Mouse (Mus musculus): ENCODE data around the gene Gm20671. TPM values are rescaled to one million over a fixed set of nuclear protein-coding genes. Genes with fewer than 3 reads are reported as not detected.
"Not testable (repeated sequence)": the region's sequence is repeated elsewhere in the genome, so short reads cannot be mapped to it uniquely, and the experiment has no call there.

The Gm20671 gene
- total RNA-seq, 1 experiment from 2014 or later = not detected

DNA sequence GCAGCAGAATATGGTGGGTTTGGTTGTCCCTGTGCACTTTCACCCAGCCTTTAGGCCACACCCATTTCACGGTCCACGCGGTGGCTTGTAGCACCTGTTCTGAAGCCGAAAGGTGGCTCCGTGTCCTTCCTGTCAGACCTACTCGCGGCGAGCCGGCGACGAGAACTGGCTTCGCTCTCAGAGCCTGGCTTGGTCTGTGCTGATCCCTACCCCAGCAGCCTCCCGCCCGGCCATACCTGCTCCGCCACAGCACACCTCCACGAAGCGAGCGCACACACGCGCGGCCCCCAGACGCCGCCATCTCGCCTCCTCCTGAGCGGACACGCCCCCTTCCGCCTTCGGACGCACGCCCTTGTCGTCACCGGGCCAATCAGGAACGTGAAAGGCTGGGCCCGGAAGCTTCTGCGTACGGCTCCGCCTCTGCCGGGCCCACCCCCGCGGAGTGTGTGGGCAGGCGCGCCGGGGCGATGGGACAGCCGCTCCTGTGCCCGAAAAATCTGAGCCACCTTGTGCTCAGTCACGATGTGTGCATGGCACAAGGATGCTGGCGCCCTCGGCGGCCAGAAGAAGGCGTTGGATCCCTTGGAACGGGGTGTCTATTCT, 41.5 kb downstream of the Gm20671 start, which contains the start of gene Pisd:
TSS of gene Pisd (minus strand) at position 334 of the 603 bp plus-strand sequence.
- DNase-seq = peak; percentile 95

DNA sequence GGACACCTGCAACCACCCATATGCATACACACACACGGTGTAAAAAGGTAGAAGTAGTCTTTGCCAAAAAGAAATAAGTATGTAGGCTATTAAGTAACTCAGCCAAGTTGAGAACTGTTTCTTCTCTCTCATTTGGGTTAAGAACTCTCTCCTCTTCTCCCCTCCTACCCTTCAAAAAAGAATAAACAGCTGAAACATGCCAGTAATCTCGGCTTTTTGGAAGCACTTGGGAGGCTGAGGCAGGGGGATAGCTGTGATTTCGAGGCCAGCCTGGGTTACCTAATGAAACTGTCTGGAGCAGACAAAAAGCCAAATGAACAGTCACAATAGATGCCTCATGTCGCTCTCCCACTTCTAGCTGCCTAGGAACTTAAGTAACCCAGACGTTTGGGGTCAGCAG, 42.2 kb downstream of the Gm20671 start:
- no peak for DNase-seq

DNA sequence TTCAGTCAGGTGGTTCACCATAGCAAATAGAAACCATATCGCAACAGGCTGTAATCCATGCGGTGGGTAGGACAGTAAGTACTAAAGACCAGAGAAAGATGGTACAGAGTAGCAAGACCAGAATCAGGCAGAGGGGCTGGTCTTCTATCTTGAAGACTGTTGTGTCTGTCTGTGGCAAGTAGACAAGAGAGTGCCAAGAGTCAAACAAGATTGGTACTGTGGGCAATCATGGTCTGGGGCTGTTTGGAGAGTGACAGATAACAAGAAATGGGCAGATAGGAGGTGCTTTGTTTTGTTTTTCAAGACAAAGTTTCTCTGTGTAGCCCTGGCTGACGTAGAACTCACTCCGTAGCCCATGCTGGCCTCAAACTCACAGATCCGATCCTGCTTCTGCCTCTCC, 45.3 kb downstream of the Gm20671 start:
- no peak for DNase-seq

DNA sequence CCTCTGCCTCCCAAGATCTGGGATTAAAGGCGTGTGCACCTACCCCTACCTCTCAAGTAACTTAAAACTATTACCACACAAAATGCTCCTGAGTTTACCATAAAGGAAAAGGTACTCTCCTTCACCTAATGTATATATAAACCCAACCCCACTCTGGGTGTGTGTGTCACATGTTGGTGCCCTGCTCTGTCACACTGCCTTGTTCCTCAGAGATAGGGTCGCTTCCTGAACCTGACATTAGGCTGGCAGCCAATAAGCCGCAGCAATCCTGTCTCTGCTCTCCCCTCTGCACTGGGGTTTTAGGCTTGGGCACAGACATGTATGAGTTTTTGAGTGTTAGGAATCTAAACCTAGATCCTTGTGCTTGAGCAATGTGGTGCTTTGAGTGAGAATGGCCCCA, 48.7 kb downstream of the Gm20671 start:
- no peak for DNase-seq

DNA sequence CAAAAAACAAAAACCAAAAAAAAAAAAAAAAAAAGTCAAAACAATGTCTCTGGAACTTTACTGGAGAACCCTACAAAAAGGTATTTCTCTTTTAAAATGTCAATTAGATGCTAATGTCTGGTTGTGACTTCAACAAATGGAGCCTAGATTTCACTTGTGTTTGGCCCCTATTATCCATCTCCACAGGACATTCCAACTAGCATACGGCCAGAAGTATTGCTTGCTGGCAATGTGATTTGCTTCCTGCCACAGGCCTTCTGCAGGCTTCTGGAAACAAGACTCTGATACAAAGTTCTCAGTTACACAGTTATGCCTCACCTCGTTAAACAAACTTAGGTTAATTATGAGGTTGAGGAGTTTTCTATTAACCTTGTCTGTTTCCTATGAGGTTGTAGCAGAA, 54.5 kb downstream of the Gm20671 start:
- DNase-seq = no peak

DNA sequence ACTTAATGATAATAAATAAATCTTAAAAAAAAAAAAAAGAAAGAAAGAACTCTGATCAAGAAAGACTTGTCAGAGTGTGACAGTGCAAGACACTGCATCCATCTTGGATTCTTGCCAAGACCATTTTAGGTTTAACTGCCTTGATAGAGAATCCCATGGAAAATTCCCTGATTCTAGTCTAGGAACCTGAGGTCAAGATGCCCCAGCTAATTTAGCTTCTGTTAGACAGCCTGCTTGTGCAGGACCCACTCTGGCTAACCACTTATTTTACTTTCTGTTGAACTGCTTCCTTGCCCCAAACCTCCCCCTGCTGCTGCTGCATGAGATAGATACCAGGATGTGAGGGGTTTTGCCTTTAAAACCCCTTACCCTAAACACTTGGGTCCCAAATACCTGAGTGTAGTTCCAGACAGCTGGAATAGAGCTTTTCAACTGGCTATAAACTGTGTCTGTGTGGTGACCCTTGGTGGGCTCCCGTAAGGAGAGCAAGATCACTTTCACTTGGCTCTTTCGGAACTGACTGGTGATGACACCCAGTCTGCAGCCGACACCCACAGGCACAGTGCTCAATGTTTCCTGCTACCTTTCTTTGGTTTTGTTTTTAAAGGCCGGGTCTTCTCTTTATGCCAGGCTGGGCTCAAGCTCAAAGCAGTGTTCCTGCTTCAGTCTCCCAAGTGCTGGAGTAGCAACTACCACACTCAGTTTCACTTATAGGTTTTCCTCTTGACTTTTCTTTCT, 59.1 kb downstream of the Gm20671 start:
- DNase-seq = no peak

DNA sequence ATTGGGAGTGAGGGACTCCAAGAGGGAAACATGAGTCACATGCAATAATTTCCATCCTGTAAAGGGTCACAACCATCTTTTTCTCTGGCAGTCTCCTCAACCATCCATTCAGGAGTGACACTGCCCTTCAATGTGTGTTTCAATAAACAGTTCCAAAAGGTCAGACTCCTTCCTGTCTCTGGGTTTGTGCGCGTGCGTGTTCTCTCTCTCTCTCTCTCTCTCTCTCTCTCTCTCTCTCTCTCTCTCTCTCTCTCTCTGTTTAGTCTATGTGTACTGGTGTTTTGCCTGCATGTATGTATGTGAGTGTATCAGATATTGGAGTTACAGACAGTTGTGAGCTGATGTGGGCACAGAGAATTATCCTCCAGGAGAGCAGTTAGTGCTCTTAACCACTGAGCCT, 59.9 kb downstream of the Gm20671 start:
- DNase-seq = no peak

DNA sequence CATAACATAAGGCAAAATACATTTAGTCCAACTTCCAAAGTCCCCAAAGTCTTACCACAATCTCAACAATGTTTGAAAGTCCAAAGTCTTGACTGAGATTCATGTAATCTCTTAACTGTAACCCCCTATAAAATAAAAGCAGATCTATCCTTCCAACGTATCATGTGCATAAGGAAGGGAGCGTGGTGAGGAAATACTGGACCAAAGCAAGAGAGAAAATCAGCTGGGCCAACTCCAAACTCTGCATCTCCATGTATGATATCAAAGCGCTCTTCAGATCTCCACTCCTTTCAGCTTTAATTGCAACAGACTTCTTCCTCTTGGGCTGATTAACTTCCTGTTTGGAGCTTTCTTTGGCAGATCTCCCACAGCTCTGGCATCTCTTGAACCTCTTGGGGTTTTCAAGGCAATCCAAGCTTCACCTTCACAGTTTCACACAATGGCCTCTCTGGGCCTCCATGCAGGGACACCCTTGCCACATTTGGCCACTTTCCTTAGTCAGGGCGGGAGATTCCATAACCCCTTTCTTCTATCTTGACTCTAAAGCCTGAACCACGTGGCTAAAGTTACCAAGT, 65.3 kb downstream of the Gm20671 start:
- DNase-seq = no peak

DNA sequence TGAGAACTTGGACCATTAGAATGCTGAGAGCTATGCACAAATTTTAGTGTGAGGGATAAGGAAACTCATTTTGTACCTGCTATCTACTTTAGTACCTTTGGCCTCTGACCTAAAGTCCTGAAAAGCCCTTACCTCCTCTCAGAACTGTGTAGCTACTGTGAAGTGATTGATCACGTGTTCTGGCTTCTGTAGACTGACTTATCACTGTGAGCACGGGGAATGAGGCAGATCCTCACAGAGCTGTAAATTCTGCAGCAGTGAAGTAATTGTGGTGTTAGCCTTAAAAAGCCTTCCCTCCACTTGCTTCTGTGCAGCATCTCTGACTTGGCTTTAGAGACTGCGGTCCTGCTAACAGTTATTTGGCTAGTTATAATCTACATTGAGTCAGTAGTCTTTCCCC, 66.1 kb downstream of the Gm20671 start:
- no peak for DNase-seq

DNA sequence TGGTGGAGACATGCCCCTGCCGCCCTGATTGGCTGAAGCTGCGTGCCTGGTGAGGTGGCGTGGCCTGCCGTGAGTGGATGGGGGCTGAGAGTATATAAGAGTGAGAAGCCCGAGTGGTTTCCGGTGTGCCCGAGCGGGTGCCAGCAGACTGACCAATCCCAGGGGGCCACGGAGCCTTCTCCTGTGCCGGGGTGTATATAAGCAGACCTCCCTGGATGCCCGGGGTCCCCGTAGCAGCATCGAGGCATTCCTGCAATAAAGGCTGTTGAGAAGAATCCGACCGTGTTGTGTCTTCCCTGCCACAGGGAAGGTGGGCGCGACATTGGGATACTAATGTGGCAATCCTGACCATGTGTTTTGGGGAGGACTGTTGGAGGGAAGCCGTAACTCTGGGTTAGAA, 66.6 kb downstream of the Gm20671 start:
- DNase-seq = not testable (repeated sequence)

DNA sequence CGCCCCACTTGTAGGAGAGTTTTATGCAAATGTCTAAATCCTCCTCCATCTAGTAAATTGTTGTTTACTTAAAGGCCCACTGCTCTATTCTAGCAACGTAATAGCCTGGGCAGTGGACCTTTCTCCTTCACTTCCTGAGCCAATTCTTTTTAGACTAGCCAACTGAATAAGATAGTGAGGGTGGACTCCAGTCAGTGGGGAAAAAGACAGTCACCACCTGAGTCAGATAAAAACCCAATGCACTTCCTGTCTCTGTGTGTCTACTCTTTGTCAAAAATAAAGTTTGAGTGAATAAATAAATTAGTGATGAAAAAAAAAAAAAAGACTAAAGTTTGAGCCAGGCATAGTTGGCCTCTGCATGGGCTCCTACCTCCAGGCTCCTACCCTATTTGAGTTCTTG, 67.2 kb downstream of the Gm20671 start:
- no peak for DNase-seq

DNA sequence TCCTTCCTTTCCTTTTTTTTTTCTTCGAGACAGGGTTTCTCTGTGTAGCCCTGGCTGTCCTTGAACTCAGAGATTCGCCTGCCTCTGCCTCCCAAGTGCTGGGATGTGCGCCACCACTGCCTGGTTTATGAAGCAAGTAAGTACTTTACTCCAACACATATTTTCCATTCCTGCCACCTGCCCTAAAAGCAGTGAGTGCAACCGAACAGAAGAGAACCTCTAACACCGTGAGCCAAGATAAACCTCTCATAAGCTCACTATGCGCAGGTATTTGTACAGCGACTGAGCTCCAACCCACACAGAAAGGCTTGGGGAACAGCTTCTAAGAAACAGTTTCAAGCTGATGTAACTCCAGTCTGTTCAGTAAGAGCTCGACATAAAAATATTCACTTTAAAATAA, 70.8 kb downstream of the Gm20671 start:
- DNase-seq = no peak

DNA sequence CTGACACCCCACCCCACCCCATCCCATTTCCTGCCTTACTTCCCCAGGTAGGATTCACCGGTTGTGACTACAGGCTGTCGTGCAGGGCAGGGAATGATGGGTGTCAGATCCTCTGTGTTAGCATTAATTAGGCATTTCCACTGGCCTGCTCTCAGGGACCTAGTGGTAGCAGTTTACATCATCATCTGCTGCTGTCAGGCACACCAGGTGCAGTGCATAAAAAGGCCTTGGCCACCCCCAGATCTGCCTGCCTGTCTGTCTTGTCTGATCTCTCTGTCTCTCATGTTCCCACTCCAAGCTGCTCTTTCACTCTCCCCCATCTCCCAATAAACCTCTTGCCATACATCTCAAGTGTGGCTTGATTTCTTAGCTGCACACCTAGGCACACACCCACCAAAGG, 75.2 kb downstream of the Gm20671 start:
- DNase-seq = no peak

DNA sequence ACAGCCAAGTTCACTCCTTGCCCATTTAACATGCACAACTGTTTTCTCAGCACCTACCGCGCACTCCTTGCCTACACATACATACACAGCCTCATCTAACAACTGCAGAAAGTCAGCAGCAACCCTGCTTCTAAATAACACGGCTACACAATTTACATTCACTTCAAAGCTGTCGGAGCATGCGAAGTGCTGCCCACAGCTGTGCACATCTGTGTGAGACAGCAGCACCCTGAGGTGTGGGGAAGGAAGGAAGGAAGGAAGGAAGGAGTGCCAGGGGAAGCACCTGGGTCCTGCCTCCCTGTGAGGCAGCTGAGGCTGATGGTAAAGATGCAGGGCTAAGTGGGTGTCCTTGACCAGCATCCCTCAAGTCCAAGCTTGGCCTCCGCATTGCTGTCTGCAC, 78.0 kb downstream of the Gm20671 start:
- no peak for DNase-seq

DNA sequence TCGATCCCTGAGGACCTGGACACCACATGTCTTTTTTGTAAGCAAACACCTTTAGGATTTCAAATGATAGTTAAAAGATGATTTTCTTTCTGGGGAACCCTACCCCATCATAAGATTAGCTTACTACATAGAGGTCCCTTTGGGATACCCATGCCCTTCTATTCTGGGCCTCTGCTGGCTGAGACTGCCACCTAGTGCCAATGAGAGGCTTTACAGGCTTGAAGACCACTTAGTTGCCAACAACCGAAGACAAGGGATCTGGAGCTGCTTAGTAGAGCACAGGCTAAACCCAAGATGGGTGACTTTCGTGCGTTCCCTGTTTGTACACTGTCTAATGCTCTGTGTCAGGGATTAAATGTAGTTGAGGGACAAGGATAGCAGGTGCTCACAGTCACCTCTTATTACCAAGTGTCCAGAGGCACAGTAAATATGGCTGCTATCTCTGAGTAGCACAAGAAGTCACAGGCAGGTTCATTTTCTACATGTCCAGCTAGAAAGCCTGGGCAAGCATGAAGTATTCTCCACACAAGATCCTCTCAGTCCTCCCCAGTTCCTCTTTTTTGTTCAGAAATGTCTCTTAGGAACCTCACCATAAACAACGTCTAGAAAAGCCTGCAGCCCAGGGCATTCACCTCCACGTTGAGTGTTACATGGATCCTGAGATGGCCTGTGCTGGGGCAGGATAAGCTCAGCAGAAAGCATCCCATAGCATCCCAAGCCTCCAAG, 79.1 kb downstream of the Gm20671 start:
- DNase-seq = peak; percentile 41

DNA sequence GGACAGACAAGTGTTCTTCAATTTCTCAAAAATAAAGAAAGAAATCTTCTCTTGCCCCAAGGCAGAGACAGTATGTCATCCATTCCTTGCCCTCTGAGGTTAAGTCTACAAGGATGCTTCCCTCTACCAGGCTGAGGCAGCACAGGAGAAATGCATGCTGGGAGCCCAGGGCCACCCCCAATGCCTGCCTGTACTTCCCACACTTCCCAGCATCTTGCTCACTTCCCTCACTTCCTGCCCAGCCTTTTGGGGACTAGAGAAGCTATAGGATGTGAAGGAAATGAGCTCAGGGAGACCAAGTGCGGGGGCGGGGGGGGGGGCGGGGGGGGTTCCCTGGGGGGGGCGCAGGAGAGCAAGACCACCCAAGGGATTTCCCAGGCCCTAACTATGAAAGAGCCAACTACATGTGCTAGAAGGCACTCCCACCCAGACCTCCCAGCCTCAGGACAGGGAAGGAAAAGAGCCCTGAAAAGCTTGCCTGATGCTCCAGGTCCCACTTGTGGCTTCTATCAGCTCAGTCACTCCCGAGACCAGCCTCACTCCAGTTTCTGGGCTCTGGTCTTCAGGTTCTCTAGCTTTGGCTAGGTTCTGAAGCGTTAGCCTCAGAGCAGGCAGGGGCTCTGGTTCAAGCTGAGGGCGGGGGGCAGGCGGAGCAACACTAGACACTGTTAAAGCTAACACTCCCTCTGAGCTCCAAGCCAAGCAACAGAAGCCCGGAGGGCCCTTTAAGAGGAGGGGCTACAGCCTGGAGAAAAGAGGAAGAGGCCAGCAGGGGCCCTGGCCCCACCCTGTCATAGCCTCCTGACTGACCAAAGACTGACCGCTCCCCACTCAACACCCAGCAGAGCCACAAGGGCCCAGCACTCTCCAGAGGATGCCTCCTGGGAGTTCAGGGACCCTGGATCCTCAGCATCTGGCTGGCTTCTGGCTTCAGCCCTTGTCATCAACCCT, 80.9 kb downstream of the Gm20671 start:
- peak; percentile 67 for DNase-seq

DNA sequence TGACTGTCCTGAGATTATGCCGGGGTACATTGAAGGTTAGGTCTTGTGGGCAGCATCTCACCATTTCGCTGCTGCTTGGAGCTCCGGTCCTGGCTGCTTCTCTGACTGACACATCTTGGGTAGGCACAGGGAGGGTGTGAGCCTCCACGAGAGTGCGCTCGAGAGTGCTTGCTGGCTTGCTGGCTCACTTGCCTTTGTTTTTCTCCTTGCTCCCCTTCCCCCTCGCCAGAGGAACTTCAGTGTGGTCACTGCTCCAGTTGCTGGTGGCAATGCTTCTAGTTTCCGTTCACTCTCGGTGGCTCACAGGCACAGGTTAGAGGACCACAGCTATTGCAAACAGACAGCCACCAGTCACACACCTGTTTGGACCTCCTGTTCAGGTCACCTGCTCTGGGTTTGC, 84.8 kb downstream of the Gm20671 start:
- DNase-seq = no peak

DNA sequence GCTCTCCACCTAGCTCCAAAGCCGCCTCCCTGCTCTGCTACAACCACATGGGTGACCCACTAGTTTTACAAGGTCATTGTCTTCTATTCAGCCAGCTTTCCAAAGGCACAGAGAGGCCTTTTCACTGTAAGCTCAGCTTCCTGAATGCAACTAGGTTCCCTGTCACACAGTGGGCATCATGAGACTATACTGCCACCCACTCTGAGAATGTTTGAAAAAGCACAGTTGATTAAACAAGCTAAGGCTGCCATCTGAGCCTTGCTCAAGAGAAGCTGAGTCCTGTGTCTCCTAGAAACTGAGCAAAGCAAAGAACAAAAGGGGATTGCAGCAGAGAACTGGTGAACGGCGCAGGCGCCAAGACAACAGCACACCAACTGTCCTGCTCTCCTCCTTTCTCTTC, 85.5 kb downstream of the Gm20671 start:
- DNase-seq = not testable (repeated sequence)

DNA sequence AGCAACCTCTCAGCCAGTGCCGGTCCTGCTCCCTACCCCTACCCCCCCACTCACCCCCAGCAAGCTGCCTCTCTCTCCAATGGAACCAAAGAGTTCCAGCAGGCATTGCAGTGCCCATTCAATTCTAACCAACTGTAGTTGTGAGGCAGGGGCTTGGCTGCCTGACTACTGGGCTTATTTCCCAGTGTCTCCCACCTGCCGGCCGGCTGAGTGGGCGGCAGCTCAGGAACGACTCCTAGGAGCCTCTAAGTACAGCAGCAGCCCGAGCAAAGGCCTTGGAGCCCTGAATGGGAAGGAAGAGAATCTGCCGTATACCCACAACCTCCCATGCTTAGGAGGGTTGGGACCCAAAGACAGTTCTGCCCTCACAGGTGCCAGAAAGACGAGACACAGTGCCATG, 86.1 kb downstream of the Gm20671 start:
- DNase-seq = not testable (repeated sequence)

DNA sequence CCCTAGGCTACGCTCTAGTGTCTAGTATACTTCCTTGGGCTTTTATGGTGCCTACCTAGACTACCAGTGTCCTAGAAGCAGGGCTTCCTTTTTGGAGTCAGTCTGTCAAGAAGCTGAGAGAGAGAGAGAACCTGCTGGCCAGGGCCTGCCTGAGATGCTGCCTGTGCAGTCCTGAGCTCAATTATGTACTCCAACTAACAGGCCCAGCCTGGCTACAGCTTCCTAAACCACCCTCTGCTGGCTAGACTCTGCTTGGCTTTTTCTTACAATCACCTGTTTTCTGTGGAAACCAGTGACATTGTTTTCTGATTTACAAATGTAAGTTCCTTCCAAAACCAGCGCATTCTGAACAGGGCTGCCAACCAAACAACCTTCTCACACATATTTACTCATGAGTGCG, 86.8 kb downstream of the Gm20671 start:
- DNase-seq = no peak

DNA sequence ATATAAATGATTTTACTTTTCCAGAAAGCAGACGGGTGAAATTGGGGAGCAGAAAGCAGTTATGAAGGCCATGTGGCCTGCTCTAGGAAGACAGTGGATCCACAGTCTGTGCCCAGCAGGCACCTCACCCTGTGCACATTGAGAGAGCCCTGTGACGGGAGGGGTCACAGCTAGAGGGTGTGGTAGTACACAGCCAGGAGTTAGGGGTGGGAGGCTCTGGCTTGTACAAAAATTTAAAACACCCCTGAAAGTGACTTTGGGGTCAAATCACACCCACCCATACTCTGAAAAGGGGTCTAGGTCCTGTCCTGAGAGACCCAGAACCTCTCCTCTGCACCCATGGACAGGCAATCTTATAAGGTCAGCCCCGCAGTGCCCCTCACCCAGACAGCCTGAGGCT, 90.1 kb downstream of the Gm20671 start:
- DNase-seq = not testable (repeated sequence)

DNA sequence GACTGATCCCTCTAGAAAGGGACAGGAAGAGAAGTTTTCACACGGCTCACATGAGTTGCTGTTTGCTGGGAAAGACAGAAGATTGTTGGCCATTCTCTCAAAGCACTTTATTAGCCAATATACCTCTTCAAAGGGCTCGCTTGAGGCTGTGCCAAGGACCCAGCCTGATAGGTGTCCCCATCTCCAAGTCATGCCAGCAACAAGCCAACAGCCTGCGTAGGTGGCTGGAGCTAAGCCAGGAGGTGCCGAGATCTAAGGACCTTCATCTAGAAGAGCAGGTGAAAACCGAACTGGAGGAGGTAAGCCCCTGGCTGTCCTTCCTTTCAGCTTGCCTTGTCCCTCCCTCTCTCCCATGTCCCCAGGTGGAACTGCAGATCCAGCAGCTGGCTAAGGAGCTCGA, 91.1 kb downstream of the Gm20671 start:
- DNase-seq = no peak

Measured in adrenal gland, postnatal 25 days (tissue).